Mouse (Mus musculus): ENCODE measurements around the gene Ppa1.
A peak's percentile ranks its signal among the peaks of the same experiment; 100 is the strongest.
"Not testable (repeated sequence)": the region's sequence is repeated elsewhere in the genome, so short reads cannot be mapped to it uniquely, and the experiment has no call there.

The Ppa1 gene

GRCm38 (mm10) chr10:61647790-61648736 lies at the start of gene Ppa1:
Gene Ppa1, plus strand, starts transcription at chr10:61648552.
- DNase-seq (ENCODE audit: low spot score in 2 of 2): peak; percentile 72 to 85

GRCm38 (mm10) chr10:61599556-61600114 lies 48.7 kb upstream of the Ppa1 start:
- DNase-seq (ENCODE audit: low spot score in 2 of 2): no peak

GRCm38 (mm10) chr10:61602283-61603033 lies 45.9 kb upstream of the Ppa1 start:
- peak; percentile 48 to 74 for DNase-seq (ENCODE audit: low spot score in 2 of 2)

- no peak for DNase-seq (ENCODE audit: low spot score in 2 of 2)
These were observed 43.8 kb upstream of the Ppa1 start for GRCm38 (mm10) chr10:61604376-61605065.

GRCm38 (mm10) chr10:61605381-61605780 lies 43.0 kb upstream of the Ppa1 start:
- DNase-seq (ENCODE audit: low spot score in 2 of 2): not testable (repeated sequence)

GRCm38 (mm10) chr10:61605851-61606250 lies 42.5 kb upstream of the Ppa1 start:
- peak; percentile 56 to 64 for DNase-seq (ENCODE audit: low spot score in 2 of 2)

GRCm38 (mm10) chr10:61608233-61608632 lies 40.1 kb upstream of the Ppa1 start:
- DNase-seq (ENCODE audit: low spot score in 2 of 2): no peak

GRCm38 (mm10) chr10:61610650-61611235 lies 37.6 kb upstream of the Ppa1 start:
- no peak for DNase-seq (ENCODE audit: low spot score in 2 of 2)

- no peak for DNase-seq (ENCODE audit: low spot score in 2 of 2)
These were observed 34.0 kb upstream of the Ppa1 start for GRCm38 (mm10) chr10:61614311-61614710.

- DNase-seq (ENCODE audit: low spot score in 2 of 2): no peak
These were observed 29.8 kb upstream of the Ppa1 start for GRCm38 (mm10) chr10:61618528-61618927.

- no peak for DNase-seq (ENCODE audit: low spot score in 2 of 2)
These were observed 26.7 kb upstream of the Ppa1 start for GRCm38 (mm10) chr10:61621681-61622080.

GRCm38 (mm10) chr10:61623874-61624273 lies 24.5 kb upstream of the Ppa1 start:
- not testable (repeated sequence) for DNase-seq (ENCODE audit: low spot score in 2 of 2)

- no peak for DNase-seq (ENCODE audit: low spot score in 2 of 2)
These were observed 23.6 kb upstream of the Ppa1 start for GRCm38 (mm10) chr10:61624771-61625170.

- DNase-seq (ENCODE audit: low spot score in 2 of 2): peak in 1 of 2 experiments; percentile 23
These were observed 22.7 kb upstream of the Ppa1 start for GRCm38 (mm10) chr10:61625381-61626257.

- DNase-seq (ENCODE audit: low spot score in 2 of 2): no peak
These were observed 21.8 kb upstream of the Ppa1 start for GRCm38 (mm10) chr10:61626551-61626950.

- no peak for DNase-seq (ENCODE audit: low spot score in 2 of 2)
These were observed 21.0 kb upstream of the Ppa1 start for GRCm38 (mm10) chr10:61627195-61627937.

GRCm38 (mm10) chr10:61627938-61628250 lies 20.5 kb upstream of the Ppa1 start:
- DNase-seq (ENCODE audit: low spot score in 2 of 2): no peak

GRCm38 (mm10) chr10:61632445-61632844 lies 15.9 kb upstream of the Ppa1 start:
- DNase-seq (ENCODE audit: low spot score in 2 of 2): no peak

GRCm38 (mm10) chr10:61637055-61637454 lies 11.3 kb upstream of the Ppa1 start:
- DNase-seq (ENCODE audit: low spot score in 2 of 2): no peak

GRCm38 (mm10) chr10:61640363-61640762 lies 8.0 kb upstream of the Ppa1 start:
- DNase-seq (ENCODE audit: low spot score in 2 of 2): no peak

Data from cerebellum, postnatal 4 days (tissue).